Mouse (Mus musculus) liver, embryonic 14.5 days (tissue): ENCODE measurements around the gene Spata31d1a. TPM values are rescaled to one million over a fixed set of nuclear protein-coding genes. Genes with fewer than 3 reads are reported as not detected.
"Not testable (repeated sequence)": the region's sequence is repeated elsewhere in the genome, so short reads cannot be mapped to it uniquely, and the experiment has no call there.

ENCODE experiments used
- ATAC-seq: fragments of 200-750 bp; cut with Nextera tagmentation; 2 replicates; pipeline ENCODE4 v1.8.0; 2017; ENCODE audit warnings: moderate number of reproducible peaks, mild to moderate bottlenecking, moderate library complexity; ENCODE audit not compliant: insufficient read depth
- DNase-seq, 3 experiments: peaks; one replicate each; pipeline ENCODE4 v3.0.0-alpha.2; 2012 to 2013; ENCODE audit warnings: low read depth in 3 of 3, low spot score in 3 of 3
- H3K27ac ChIP-seq: fragments of 300-500 bp; sonication (generic); 2 replicates; pipeline ENCODE4 v1.5.1; 2014; ENCODE audit warnings: moderate library complexity, mild to moderate bottlenecking, control low read depth, inconsistent platforms
- H3K27me3 ChIP-seq: fragments of 300-500 bp; sonication (generic); 2 replicates; pipeline ENCODE4 v1.6.1; 2014; ENCODE audit warnings: mild to moderate bottlenecking, low read length, moderate library complexity; ENCODE audit not compliant: control insufficient read depth, insufficient read depth
- H3K36me3 ChIP-seq: fragments of 300-500 bp; sonication (generic); replicated peaks from 2 replicates; pipeline ENCODE4 v1.6.1; 2014; ENCODE audit warnings: low read depth; ENCODE audit not compliant: control insufficient read depth, insufficient read depth
- H3K4me1 ChIP-seq, 2 experiments: fragments of 200-500 bp in 1 of 2; fragments of 300-500 bp in 1 of 2; sonication (generic) in 1 of 2; replicated peaks; 2 replicates each; pipeline ENCODE4 v1.6.1; 2012 to 2014; ENCODE audit warnings: antibody characterized with exemption in 1 of 2, inconsistent platforms in 1 of 2, low read length in 1 of 2; ENCODE audit not compliant: control insufficient read depth in 2 of 2, insufficient read depth in 2 of 2
- H3K4me2 ChIP-seq: fragments of 300-500 bp; sonication (generic); 2 replicates; pipeline ENCODE4 v1.6.1; 2014; ENCODE audit warnings: low read depth, mild to moderate bottlenecking, control low read depth, moderate library complexity
- H3K4me3 ChIP-seq, 2 experiments: fragments of 200-500 bp in 1 of 2; fragments of 300-500 bp in 1 of 2; sonication (generic) in 1 of 2; 2 replicates each; pipeline ENCODE4 v1.5.1; 2012 to 2014; ENCODE audit warnings: low read depth in 2 of 2, low read length in 2 of 2, mild to moderate bottlenecking in 2 of 2, control low read depth in 1 of 2, inconsistent platforms in 1 of 2, moderate library complexity in 1 of 2; ENCODE audit not compliant: insufficient read depth in 1 of 2
- H3K9ac ChIP-seq: fragments of 300-500 bp; sonication (generic); replicated peaks from 2 replicates; pipeline ENCODE4 v1.6.1; 2014; ENCODE audit warnings: mild to moderate bottlenecking, control low read depth, moderate library complexity
- H3K9me3 ChIP-seq: fragments of 300-500 bp; sonication (generic); 2 replicates; pipeline ENCODE4 v1.6.1; 2016; ENCODE audit warnings: low read length, mixed read lengths; ENCODE audit not compliant: control insufficient read depth
- CTCF ChIP-seq: IDR thresholded peaks from 2 replicates; pipeline ENCODE4 v1.5.1; 2016; ENCODE audit warnings: antibody characterized with exemption, low read depth, control low read depth
- EP300 ChIP-seq: IDR thresholded peaks from 2 replicates; pipeline ENCODE4 v1.6.1; 2016; ENCODE audit warnings: antibody characterized with exemption, low read depth
- WGBS: fragments of 180-500 bp; shearing (Covaris S2); extraction: QIAGEN DNeasy Blood & Tissue Kit; methylation state at CpG from one replicate; pipeline ENCODE4 v1.1.7; 2014; ENCODE audit not compliant: insufficient replicate concordance; 5-methylcytosine and 5-hydroxymethylcytosine counted together
- polyA plus RNA-seq, 2 experiments: library from polyadenylated mRNA; depleted of rRNA in 1 of 2; stranded (reverse) in 1 of 2; unstranded in 1 of 2; fragments of >200 nt; fragmentation: Nextera tagmentation in 1 of 2; extraction: Ambion mirVana in 1 of 2; gene quantifications; 2 replicates each; pipeline versions ENCODE4 v1.2.1 to v1.2.3; 2012 to 2014

The Spata31d1a gene
- polyA plus RNA-seq, 2 experiments = not detected

GRCm38 (mm10) chr13:59735190-59735589, 25.1 kb upstream of the Spata31d1a start:
- peaks cover 64 to 67% of the 10 kb centered on the region in 2 experiments for H3K4me1 ChIP-seq
- ATAC-seq (no peak), DNase-seq (peak; percentile 51 to 52 (median 51))
- no peaks in the 10 kb centered on the region for H3K27me3 ChIP-seq
- H3K4me2 ChIP-seq = peak overlapping the region; percentile 45; the same call in 1 of the 2 replicates
- no peaks in the 10 kb centered on the region for H3K36me3 ChIP-seq
- 33% methylated on average over 3 of the region's 3 CpGs for WGBS
- H3K27ac ChIP-seq = peak overlapping the region; percentile 78
- no peaks in the 10 kb centered on the region for H3K9me3 ChIP-seq
- TF ChIP-seq CTCF (peak; percentile 66), EP300 (no peak)
- no peak overlapping the region for H3K9ac ChIP-seq
- H3K4me3 ChIP-seq = no peak overlapping the region

- peak overlapping the region; percentile 45 for H3K4me2 ChIP-seq
- H3K36me3 ChIP-seq, H3K27me3 ChIP-seq, H3K9me3 ChIP-seq: not testable (repeated sequence)
- H3K27ac ChIP-seq = peak overlapping the region; percentile 78
- 9% methylated on average over 6 of the region's 6 CpGs for WGBS
- ATAC-seq = peak; percentile 3; the same call in 1 of the 2 replicates
- peak in 1 of 3 experiments; percentile 54 for DNase-seq
- H3K4me1 ChIP-seq = peaks cover 56 to 59% of the 10 kb centered on the region in 2 experiments
- H3K9ac ChIP-seq = peak overlapping the region; percentile 40; the same call in 1 of the 2 replicates
- peak overlapping the region in 1 of 2 experiments; percentile 12; a peak in 1 of 4 replicates for H3K4me3 ChIP-seq
Observed at GRCm38 (mm10) chr13:59734347-59734746, 24.2 kb upstream of the Spata31d1a start.

GRCm38 (mm10) chr13:59733936-59734335, 23.8 kb upstream of the Spata31d1a start:
- H3K4me2 ChIP-seq = peak overlapping the region; percentile 45
- no peak overlapping the region for H3K4me3 ChIP-seq
- DNase-seq (no peak), ATAC-seq (no peak)
- H3K4me1 ChIP-seq = peaks cover 52 to 56% of the 10 kb centered on the region in 2 experiments
- H3K27ac ChIP-seq = peak overlapping the region; percentile 4
- no peaks in the 10 kb centered on the region for H3K36me3 ChIP-seq
- no peaks in the 10 kb centered on the region for H3K27me3 ChIP-seq
- 62% methylated on average over 2 of the region's 4 CpGs for WGBS
- H3K9me3 ChIP-seq = no peaks in the 10 kb centered on the region
- H3K9ac ChIP-seq = peak overlapping the region; percentile 14; the same call in 1 of the 2 replicates
- TF ChIP-seq EP300 (no peak), CTCF (no peak)

GRCm38 (mm10) chr13:59731652-59732051, 21.5 kb upstream of the Spata31d1a start, which contains the start of gene Spata31d1d:
Gene Spata31d1d, minus strand, starts transcription at chr13:59731752.
- Histone ChIP-seq H3K4me3 (no peak within 1 kb of the TSS), H3K27ac (peak within 1 kb of the TSS; percentile 28; the same call in 1 of the 2 replicates), H3K36me3 (no peaks in the 10 kb centered on the region), H3K9ac (no peak within 1 kb of the TSS), H3K9me3 (no peaks in the 10 kb centered on the region), H3K27me3 (peaks cover 5% of the 10 kb centered on the region; the same call in 1 of the 2 replicates), H3K4me2 (no peak within 1 kb of the TSS), H3K4me1 (peaks cover 34 to 43% of the 10 kb centered on the region in 2 experiments)
- no peak for DNase-seq
- WGBS = 22% methylated on average over 7 of the region's 7 CpGs
- TF ChIP-seq CTCF (no peak), EP300 (no peak)
- no peak for ATAC-seq

GRCm38 (mm10) chr13:59728378-59729093, 18.4 kb upstream of the Spata31d1a start:
- Histone ChIP-seq H3K27me3 (peaks cover 5% of the 10 kb centered on the region; the same call in 1 of the 2 replicates), H3K4me3 (no peak overlapping the region), H3K9ac (peak overlapping the region; percentile 20; the same call in 1 of the 2 replicates), H3K36me3 (no peaks in the 10 kb centered on the region), H3K9me3 (no peaks in the 10 kb centered on the region), H3K4me2 (no peak overlapping the region), H3K4me1 (peaks cover 12 to 20% of the 10 kb centered on the region in 2 experiments), H3K27ac (no peak overlapping the region; the same call in 1 of the 2 replicates)
- peak; percentile 66 to 75 (median 67) for DNase-seq
- TF ChIP-seq CTCF (peak; percentile 99), EP300 (no peak)
- 16% methylated on average over 7 of the region's 7 CpGs for WGBS
- ATAC-seq = peak; percentile 85
